Mouse (Mus musculus): ENCODE measurements around the gene Prim1.

Prim1 gene

DNA sequence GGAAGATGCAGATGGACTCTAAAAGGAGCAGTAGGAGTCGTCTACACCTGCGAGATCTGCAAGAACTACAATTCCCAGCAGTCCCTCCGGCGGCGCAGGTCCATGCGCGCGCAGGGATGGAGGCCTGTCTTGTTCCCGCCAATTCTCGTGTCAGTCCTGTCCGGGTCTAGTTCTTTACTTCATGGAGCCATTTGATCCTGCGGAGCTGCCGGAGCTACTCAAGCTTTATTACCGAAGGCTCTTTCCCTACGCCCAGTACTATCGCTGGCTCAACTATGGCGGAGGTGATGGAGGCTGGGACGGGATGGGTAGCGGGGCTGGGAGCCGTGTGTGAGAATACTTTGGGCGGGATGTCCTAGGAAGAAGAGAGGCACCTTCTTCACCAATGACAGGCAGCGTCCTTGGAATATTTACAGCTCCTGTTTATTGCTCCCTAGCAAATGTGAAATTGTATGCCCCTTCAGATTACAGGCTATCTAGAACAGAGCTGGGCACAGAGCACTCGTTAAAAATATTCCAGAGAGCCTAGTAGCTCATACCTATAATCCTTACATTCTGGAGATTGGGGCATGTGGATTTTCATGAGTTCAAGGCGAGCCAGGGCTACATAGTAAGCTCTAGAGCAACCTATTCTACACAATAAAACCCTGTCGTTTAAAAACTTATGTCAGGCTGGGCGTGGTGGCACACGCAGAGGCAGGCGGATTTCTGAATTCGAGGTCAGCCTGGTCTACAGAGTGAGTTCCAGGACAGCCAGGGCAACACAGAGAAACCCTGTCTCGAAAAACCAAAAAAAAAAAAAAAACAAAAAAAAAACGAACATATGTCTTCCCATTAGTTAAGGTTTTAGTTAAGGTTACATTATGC is at the start of gene Prim1:
Gene Prim1 (plus strand): TSS at position 101 of the 867 bp plus-strand sequence.
- DNase-seq (ENCODE audit: low spot score in 2 of 2), result peak; percentile 66 to 79

DNA sequence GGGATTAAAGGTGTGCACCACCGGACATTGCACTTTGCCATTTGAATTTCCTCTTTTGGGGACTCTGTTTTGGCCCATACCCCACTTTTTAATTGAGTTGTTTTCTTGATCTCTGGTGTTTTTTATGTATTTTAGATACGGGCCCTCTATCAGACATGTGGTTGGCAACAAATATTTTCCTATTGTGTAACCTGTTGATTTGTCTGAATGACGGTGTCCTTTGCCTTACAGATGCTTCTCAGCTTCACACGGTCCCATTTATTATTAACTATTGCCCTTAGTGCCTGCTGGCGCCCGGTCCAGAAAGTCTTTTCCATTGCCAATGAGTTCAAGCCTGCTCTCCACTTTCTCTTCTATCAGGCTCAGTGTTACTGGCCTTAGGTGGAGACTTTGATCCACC is 48.5 kb upstream of the Prim1 start:
- DNase-seq (ENCODE audit: low spot score in 2 of 2), result no peak

DNA sequence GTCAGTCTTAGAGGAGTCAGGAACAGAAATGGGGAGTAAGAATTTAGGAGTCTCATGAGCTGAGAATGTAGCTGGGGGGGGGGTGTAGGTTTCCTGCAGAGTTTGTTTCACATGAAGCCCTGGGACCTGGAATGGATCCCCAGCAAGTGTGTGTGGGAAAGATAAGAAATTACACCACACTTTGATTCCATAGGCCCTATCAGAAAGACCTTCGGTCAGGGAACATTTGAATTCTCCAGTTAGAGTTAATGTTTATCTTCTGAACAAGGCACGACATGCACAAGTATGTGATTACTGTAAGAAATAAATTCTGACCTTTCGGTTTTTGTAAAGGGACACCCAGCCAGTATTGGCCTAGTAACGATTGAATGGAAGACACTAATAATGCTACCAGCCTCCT is 45.1 kb upstream of the Prim1 start:
- no peak for DNase-seq (ENCODE audit: low spot score in 2 of 2)

DNA sequence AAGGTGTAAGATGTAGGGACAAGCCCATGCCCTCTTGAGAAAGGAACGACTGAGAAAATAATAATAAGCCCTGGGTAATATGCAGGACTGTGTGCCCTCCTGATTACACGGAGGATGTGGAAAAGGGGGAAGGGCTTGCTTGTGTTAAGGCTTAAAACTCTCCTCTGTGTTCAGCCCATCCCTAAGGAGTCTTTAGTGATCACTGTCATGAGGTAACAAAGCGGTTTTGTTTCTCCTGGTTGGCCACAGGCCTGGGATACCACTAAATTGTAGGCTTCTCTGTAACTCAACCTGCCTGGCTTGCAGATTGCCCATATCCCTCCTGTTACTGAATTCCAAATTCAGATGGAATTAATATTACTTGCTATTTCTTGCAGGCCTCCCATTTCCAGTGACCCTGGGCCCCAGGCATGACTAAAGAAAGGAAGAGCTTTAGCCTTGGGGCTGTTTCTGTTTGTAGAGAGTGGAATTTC is 44.6 kb upstream of the Prim1 start:
- no peak for DNase-seq (ENCODE audit: low spot score in 2 of 2)

DNA sequence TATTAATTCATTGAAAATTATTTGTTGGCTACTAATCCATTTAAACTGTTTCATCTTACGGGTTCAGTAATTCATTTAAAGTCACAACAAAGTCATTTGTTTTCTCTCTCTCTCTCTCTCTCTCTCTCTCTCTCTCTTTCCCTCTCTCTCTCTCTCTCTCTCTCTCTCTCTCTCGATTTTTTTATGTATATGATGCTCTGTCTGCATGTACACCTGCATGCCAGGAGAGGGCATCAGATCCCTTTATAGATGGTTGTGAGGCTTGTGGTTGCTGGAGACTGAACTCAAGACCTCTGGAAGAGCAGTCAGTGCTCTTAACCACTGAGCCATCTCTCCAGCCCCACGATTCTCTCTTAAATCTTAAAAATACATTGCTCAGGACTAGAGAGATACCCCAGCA is 43.8 kb upstream of the Prim1 start:
- DNase-seq (ENCODE audit: low spot score in 2 of 2), result no peak

DNA sequence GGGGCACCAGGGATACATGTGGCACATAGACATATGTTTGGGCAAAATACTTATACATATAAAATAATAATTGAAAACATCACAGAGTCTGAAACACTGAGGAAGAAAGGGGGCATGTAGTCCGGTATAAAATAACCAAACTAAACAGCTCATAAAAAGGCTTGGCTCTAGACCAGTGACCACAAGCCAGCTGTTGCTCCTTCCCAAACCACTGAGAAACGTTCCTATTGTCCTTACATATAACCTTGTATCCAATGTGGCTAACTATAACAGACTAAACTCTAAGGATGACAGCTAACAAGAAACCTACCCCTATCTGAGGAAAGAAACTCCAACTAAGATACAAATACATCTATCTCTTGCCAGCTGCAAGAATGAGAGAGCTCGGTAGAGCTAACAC is 40.9 kb upstream of the Prim1 start:
- DNase-seq (ENCODE audit: low spot score in 2 of 2), result no peak

DNA sequence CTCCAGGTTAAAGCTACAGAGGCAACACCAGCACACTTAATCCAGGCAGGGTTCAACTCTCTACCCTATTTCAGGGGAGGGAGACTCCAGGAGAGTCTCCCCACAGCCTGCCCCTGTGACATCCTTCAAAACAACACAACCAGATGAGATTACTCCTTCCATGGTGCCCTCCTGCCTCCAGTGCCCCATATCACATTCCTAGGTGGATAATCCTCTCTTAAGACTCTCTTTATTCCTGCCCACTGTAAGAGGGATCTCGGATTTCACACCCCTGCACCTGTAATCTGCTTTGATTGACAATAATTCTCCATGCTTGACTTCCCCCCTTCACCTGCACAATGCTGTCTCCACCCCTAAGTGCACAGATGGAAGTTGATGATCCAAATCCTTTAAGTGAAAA is 39.5 kb upstream of the Prim1 start:
- no peak for DNase-seq (ENCODE audit: low spot score in 2 of 2)

DNA sequence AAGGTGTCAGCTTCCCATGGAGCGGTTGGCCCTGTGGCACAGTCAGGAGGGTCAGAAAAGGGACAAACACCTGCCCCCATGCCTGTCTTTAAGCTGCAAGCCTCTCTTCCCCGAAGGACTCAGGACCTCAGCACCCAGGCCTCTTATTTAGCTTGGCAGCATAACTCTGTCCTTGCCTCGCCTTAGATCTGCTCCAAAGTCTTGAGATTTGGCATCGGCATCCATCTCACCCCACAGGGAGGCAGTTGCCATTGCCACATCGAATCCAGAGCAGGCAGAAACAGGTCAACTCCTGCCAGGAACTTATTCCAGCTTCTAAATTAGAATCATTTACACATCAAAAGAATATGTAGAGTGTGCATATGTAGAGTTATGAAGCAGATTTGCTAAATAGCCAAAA is 30.3 kb upstream of the Prim1 start:
- no peak for DNase-seq (ENCODE audit: low spot score in 2 of 2)

DNA sequence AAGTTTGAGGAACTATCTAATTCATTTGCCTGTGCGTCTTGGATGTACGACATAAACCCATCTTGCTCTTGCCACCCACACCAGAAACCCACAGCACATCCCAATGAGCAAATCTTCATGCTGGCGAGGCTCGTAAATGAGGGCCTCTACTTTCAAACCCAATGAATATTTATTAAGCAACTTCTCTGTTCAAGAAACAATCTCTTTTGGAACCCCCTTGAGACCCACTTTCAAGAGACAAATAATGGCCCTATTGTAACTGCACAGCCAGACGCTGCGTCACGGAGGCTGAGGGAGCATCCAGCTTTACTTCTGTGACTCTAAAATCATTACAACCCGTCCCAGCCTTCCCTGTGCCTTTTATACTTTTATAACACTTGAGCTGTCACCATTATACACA is 29.4 kb upstream of the Prim1 start:
- DNase-seq (ENCODE audit: low spot score in 2 of 2), result no peak

DNA sequence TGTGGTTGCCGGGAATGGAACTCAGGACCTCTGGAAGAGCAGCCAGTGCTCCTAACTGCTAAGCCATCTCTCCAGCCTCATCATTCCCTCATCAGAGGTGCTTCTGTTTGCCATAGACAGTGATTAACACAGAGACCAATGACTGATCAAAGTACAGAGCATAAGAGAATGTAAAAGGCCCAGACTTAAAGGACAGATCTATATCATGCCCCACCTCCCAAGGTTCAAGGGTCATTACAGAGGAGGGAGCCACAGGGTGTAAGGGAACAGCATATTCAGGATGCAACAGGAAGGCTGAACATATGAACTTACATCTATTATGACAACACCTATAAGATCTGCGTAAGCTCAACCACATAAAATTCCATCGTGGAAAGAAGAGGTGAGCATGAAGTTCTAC is 18.3 kb upstream of the Prim1 start:
- DNase-seq (ENCODE audit: low spot score in 2 of 2), result no peak

DNA sequence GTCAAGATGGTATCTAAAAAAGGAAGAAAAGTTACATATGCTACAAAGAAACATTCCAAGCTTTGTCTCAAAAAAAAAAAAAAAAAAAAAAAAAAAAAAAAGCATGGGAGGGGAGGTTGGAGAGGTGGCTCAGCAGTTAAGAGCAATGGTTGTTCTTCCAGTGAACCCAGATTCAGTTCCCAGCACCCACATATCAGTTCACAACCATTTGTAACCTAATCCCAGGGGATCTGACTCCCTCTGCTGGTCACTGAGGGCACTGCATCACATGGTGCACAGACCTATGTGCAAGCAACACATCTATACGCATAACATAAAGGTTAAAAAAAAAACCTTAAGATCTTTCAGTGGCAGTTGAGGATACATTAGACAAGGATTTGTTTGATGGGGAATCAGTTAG is 16.7 kb upstream of the Prim1 start:
- no peak for DNase-seq (ENCODE audit: low spot score in 2 of 2)

DNA sequence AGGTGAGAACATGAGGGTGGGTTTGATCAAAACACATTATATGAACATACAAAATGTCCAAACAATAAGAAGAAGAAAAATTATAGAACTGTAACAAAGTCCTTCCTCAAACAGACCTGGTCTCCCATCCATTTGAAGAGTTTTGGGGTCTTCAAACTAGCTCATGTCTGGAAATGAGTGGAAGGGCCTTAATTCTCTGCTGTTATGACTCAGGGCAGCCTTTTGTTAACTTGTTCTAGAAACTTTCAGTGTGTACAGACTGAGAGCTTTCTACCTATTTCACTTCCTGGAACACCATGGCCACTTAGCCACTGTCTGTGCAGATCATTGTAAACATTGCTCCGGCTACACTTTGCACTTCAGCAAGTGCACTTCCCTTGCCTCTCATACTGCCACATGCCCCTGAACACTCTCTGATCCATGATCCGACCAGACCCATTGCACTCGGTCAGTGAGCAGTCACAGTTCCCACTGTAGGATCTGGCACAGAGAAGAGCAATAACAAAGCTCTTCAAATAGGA is 11.6 kb upstream of the Prim1 start:
- DNase-seq (ENCODE audit: low spot score in 2 of 2), result no peak

DNA sequence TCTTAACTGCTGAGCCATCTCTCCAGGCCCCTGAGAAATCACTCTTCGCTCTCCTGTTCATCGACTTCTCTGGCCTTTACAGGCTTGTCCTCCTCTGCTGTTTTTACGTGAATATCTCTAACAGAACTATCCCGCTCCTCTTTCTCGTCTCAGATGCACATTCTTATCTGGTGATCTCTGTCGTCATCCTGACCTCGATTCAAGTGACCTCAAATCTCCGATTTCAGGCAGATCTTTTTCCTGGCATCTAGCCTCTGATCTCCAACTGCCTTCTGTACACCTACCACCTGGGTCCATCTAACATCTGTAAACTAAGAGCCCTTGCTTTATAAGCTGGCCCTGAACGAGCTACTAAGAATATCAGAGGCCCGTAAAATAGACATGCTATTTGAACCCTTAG is 10.1 kb upstream of the Prim1 start:
- no peak for DNase-seq (ENCODE audit: low spot score in 2 of 2)

DNA sequence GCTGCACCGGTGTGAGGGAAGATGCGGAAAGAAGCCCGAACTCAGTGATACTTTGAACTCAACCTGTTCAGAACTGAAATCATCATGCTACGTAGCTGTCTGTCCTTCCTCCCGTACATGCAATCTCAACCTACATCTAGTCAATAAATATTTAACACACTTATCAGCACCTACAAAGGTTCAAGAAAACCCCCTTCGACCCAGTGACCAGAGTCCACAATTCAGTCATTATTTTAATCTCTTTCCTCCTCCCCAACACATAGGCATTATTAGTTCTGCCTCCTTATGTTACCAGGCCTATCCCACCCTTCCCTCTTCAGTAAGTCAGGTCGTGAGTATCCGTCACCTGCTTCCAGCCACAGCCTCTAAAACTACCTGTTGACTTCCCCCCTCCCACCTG is 9.5 kb upstream of the Prim1 start:
- no peak for DNase-seq (ENCODE audit: low spot score in 2 of 2)

DNA sequence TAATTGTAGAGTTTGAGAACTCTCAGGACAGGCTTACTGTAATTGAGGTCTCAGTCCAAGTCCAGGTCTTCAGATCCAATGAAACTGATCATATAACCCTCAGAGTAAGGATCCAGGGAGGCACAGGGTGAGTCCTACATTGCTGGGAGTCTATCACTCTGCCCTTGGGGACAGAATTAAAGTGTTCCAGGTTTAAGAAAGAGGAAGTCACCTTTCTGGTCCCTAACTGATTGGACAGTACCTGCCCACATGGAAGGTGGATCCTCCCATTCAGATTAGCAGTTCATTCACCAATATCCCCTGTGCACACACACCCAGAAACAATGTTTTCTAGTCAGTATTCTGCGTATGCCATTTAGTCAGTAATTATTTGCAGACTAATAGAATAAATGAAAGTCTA is 7.5 kb upstream of the Prim1 start, which contains the start of gene Hsd17b6:
Gene Hsd17b6 (minus strand): TSS at position 166 of the 400 bp plus-strand sequence.
- DNase-seq (ENCODE audit: low spot score in 2 of 2), result no peak

DNA sequence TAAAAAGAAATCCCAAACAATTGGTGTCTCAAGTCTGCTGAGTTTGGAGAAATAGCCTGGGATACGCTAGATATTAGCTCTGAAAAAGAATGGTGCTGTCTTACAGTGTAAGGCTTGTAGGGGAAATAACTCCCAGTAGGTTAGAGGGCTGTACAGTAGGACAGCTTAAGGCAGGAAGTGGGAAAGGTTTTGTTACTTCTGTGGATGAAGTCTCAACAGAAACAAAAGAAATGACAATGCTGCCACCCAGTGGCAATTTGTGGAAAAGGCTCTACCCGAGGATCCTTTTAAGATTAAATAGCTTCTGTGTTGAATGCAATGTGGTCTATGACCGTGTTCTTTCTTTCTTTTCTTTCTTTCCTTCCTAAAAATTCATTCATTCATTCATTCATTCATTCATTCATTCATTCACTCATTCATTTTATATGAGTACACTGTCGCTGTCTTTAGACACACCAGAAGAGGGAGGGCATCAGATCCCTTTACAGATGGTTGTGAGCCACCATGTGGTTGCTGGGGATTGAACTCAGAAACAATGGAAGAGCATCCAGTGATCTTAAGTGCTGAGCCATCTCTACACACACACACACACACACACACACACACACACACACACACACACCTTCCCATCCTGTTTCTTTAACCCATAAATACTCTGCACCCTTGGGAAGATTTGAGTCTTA is 6.6 kb upstream of the Prim1 start:
- peak; percentile 40 to 57 for DNase-seq (ENCODE audit: low spot score in 2 of 2)

DNA sequence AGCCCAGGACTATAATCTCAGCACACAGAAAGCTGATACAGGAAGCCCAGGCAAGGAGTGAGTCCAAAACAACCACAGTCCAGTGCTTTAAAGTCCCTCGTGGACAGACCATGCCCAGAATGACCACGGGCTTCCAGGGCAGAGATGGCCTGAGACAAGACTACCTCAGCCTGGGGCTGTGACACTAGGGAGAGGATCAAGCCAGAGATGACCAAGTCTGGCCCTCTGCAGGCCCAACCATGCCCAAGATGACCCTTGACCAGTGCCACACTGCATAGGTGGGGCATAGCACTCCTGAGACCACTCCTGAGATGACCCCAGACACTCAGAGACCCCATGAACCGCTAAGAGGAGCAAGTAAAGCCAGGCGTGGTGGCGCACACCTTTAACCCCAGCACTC is 5.2 kb upstream of the Prim1 start:
- DNase-seq (ENCODE audit: low spot score in 2 of 2), result no peak

DNA sequence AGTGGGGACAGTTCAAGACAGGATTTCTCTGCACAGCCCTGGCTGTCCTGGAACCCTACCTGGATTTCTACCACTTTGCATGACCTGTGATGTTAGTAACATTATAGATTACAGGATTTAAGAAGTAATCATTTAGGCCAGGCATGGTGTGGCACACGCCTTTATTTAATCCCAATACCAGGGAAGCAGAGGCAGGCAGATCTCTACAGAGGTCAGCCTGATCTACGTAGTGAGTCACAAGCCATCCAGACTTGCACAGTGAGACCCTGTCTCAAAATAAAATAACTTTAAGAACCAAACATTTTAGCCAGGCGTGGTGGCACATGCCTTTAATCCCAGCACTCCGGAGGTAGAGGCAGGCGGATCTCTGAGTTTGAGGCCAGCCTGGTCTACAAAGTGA is 7.2 kb downstream of the Prim1 start:
- DNase-seq (ENCODE audit: low spot score in 2 of 2), result no peak

DNA sequence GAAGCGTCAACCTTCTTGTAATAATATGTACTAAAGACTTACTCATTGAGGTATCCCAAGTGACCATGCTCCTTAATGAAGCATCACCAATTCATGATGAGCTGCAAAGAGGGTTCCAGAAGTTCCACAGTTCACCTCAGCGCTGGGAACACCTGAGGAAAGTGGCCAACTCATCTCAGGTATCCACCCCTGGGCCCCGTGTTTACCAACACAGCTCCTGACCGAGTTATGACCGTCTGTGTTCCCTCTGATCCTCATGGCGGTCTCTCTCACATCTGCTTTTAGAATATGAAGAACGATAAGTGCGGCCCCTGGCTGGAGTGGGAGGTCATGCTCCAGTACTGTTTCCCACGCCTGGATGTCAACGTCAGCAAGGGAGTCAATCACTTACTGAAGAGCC is 8.5 kb downstream of the Prim1 start:
- no peak for DNase-seq (ENCODE audit: low spot score in 2 of 2)

DNA sequence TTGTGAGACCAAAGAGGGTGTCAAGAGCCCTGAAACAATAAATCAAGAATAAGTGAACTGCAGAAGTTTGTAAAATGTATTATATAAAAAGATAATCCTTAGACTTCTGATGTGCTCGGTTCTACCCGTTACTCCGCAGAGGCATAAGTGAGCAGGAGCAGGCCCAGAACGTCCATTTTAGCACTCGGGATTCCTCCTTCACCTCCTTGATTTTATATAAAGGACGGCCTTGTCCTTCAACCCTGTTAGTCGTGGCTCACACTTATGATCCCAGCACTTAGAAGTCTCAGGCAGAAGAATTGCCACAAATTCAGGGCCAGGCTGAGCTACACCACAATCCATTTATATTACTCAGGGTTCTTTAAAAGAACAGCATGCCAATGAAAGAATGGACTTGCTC is 15.0 kb downstream of the Prim1 start:
- DNase-seq (ENCODE audit: low spot score in 2 of 2), result no peak

DNA sequence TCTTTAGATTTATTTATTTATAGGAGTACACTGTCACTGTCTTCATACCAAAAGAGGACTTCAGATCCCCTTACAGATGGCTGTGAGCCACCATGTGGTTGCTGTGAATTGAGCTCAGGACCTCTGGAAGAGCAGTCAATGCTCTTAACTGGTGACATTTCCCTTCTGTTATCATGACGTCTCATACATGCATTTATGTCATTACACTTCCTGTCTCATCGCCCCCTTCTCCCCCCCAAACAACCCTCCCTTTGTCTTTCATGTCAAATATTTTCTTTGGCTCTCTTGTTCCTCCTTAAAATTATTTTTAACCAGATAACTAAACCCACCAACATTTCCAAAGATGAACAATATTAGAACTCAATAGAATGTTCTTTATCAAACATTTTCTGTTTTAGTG is 15.9 kb downstream of the Prim1 start:
- no peak for DNase-seq (ENCODE audit: low spot score in 2 of 2)

DNA sequence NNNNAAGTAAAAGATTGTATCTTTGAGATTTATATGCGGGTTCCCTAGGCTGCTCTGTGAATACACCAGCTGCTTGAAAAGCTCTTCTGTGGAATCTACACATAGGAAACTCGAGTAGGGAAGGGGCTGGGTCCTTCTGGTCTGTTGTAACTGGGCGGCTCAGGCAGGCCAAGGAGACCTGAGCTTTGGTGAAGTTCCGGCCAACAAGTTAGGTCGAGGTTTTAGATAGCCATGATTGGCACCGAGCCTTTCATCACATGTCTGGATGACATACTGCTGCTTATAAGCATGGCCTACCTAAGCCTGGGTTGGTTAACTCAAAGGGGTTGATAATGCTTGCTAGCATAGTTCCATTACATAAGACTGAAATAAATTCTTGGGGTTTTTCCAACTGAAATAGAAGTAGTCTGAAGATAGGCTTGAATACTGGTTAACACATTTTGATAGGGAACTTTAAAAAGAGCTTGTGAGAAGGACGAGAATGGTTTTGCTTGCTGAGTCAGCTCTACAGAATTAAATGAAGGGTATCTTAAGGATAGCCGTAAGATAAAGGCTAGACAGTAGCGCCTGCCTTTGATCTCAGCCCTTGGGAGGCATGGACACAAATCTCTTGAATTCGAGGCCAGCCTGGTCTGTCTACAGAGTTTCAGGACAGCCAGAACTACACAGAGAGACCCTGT is 21.9 kb downstream of the Prim1 start:
- DNase-seq (ENCODE audit: low spot score in 2 of 2), result peak in 1 of 2 experiments; percentile 13

All from spleen, postnatal 14 days (tissue).